Mouse (Mus musculus): ENCODE data around the gene Prcd.

- no peak for TF ChIP-seq CTCF (IDR thresholded peaks at IDR 0.05; ENCODE audit: borderline replicate concordance, insufficient read depth, low read depth, low read length)
- no peak for TF ChIP-seq POLR2A (IDR thresholded peaks at IDR 0.05; ENCODE audit: borderline replicate concordance, insufficient read depth, low read length)
These were observed 42.0 kb downstream of the Prcd start for GRCm38 (mm10) chr11:116695194-116695880.
